ENCODE assay signal across 18 mouse cellular contexts in genomic region chr10:90607586-90607985, GRCm38 (mm10).
DNase-seq lines count a peak whose midpoint lies in the region; ATAC-seq and TF ChIP-seq lines count a peak whose summit lies in the region.
"Had no signal": no experiment of that assay in that cellular context is flagged by ENCODE, and none has a peak within 500 bp of the region (broad histone marks: within the 10 kb centered on the region; RNA-seq: fewer than 3 reads in every experiment).

No protein-coding gene starts in this region.

- H3K4me3 ChIP-seq in forebrain, embryonic 14.5 days (ENCODE audit: low read depth, low read length), result no peak overlapping the region
- no peak overlapping the region for H3K4me3 ChIP-seq in forebrain, embryonic 10.5 days
- no peak overlapping the region for H3K4me3 ChIP-seq in layer of hippocampus, adult 2 months
- no peak overlapping the region for H3K4me3 ChIP-seq in forebrain, postnatal 0 days (ENCODE audit: low read depth, low read length)
- H3K4me3 ChIP-seq: embryonic facial prominence, embryonic 13.5 days; gastrocnemius, adult 2 months; heart, embryonic 12.5 days had no signal

- no peak overlapping the region for H3K27ac ChIP-seq in forebrain, embryonic 14.5 days (ENCODE audit: low read depth, low read length)
- no peak overlapping the region for H3K27ac ChIP-seq in forebrain, embryonic 10.5 days
- peak overlapping the region; percentile 70 for H3K27ac ChIP-seq in layer of hippocampus, adult 2 months
- H3K27ac ChIP-seq in forebrain, postnatal 0 days (ENCODE audit: low read depth, low read length), result 0 out of 2 replicates have a peak overlapping the region, but pooled peaks have one; percentile 2
- H3K27ac ChIP-seq: embryonic facial prominence, embryonic 13.5 days; gastrocnemius, adult 2 months had no signal

- no peak overlapping the region for H3K4me2 ChIP-seq in forebrain, embryonic 14.5 days (ENCODE audit: low read length)
- H3K4me2 ChIP-seq in forebrain, postnatal 0 days (ENCODE audit: low read depth), result no peak overlapping the region
- H3K4me2 ChIP-seq: embryonic facial prominence, embryonic 13.5 days; heart, embryonic 12.5 days had no signal

- no peaks in the 10 kb centered on the region for H3K4me1 ChIP-seq in forebrain, embryonic 14.5 days (ENCODE audit: control insufficient read depth, insufficient read depth, low read length)
- no peaks in the 10 kb centered on the region for H3K4me1 ChIP-seq in forebrain, embryonic 10.5 days
- H3K4me1 ChIP-seq in forebrain, postnatal 0 days (ENCODE audit: insufficient read depth), result no peaks in the 10 kb centered on the region
- H3K4me1 ChIP-seq: embryonic facial prominence, embryonic 13.5 days; heart, embryonic 12.5 days had no signal

- no peak for TF ChIP-seq CTCF in layer of hippocampus, adult 2 months (conservative IDR thresholded peaks at IDR 0.05)
- TF ChIP-seq CTCF in forebrain, postnatal 0 days (IDR thresholded peaks at IDR 0.05; ENCODE audit: low read depth), result no peak

- no peaks in the 10 kb centered on the region for H3K27me3 ChIP-seq in forebrain, embryonic 14.5 days (replicated peaks; ENCODE audit: control insufficient read depth, insufficient read depth, low read length)
- H3K27me3 ChIP-seq in forebrain, embryonic 10.5 days (ENCODE audit: poor library complexity, severe bottlenecking), result no peaks in the 10 kb centered on the region
- no peaks in the 10 kb centered on the region for H3K27me3 ChIP-seq in forebrain, postnatal 0 days (ENCODE audit: insufficient read depth, low read length)
- H3K27me3 ChIP-seq: embryonic facial prominence, embryonic 13.5 days; heart, embryonic 12.5 days had no signal

- WGBS in forebrain, embryonic 14.5 days, result 45% methylated on average over 3 of the region's 3 CpGs
- 75% methylated on average over 3 of the region's 3 CpGs for WGBS in forebrain, embryonic 10.5 days
- 35% methylated on average over 3 of the region's 3 CpGs for WGBS in forebrain, postnatal 0 days

- ATAC-seq in forebrain, embryonic 14.5 days, result no peak; the same call in 1 of the 2 replicates
- ATAC-seq in forebrain, postnatal 0 days, result peak; percentile 85
- ATAC-seq: hindbrain, embryonic 16.5 days had no signal

- H3K9me3 ChIP-seq in forebrain, embryonic 14.5 days (replicated peaks; ENCODE audit: control insufficient read depth, low read length), result no peaks in the 10 kb centered on the region
- H3K9me3 ChIP-seq in forebrain, embryonic 10.5 days, result no peaks in the 10 kb centered on the region
- H3K9me3 ChIP-seq in forebrain, postnatal 0 days (ENCODE audit: low read length), result no peaks in the 10 kb centered on the region
- H3K9me3 ChIP-seq: embryonic facial prominence, embryonic 13.5 days; heart, embryonic 12.5 days had no signal

- no peaks in the 10 kb centered on the region for H3K36me3 ChIP-seq in forebrain, embryonic 14.5 days (ENCODE audit: control insufficient read depth, insufficient read depth, low read length)
- no peaks in the 10 kb centered on the region for H3K36me3 ChIP-seq in forebrain, embryonic 10.5 days (replicated peaks)
- no peaks in the 10 kb centered on the region for H3K36me3 ChIP-seq in forebrain, postnatal 0 days (ENCODE audit: insufficient read depth)
- H3K36me3 ChIP-seq: embryonic facial prominence, embryonic 13.5 days; heart, embryonic 12.5 days had no signal

- no peak overlapping the region for H3K9ac ChIP-seq in forebrain, embryonic 14.5 days (ENCODE audit: low read length)
- no peak overlapping the region for H3K9ac ChIP-seq in forebrain, postnatal 0 days
- H3K9ac ChIP-seq: embryonic facial prominence, embryonic 13.5 days; heart, embryonic 12.5 days had no signal

- peak; percentile 66 for DNase-seq in forebrain, embryonic 14.5 days (ENCODE audit: low spot score)
- no peak for DNase-seq in forebrain, embryonic 10.5 days (ENCODE audit: extremely low spot score, low spot score)
- no peak for DNase-seq in layer of hippocampus, adult 2 months (ENCODE audit: low spot score in 2 of 2)
- no peak for DNase-seq in layer of hippocampus, adult 9-11 months
- DNase-seq in right cerebral cortex, postnatal 10 days (ENCODE audit: low spot score in 2 of 2), result peak; percentile 65 to 74
- no peak for DNase-seq in right cerebral cortex, adult 2 months (ENCODE audit: low spot score in 2 of 2)
- DNase-seq in forebrain, postnatal 0 days, result peak; percentile 73
- no peak for DNase-seq in thymus, postnatal 25 days
- DNase-seq: adrenal gland, postnatal 10 days; cerebellum, adult 18-20 months; cerebellum, adult 9-11 months; cerebellum, postnatal 36 days; gastrocnemius, adult 2 months; gastrocnemius, postnatal 25 days; heart, postnatal 36 days had no signal

Comparison
In these comparisons a context has a peak if more than half of its experiments do, and no peak if none do; other contexts are left out.
1. DNase-seq: peak in forebrain, embryonic 14.5 days (single experiment), right cerebral cortex, postnatal 10 days (2 of 2) and forebrain, postnatal 0 days (single experiment); none in forebrain, embryonic 10.5 days (single experiment), layer of hippocampus, adult 2 months (0 of 2), layer of hippocampus, adult 9-11 months (single experiment), right cerebral cortex, adult 2 months (0 of 2) and thymus, postnatal 25 days (single experiment).
2. H3K27ac ChIP-seq: peak in layer of hippocampus, adult 2 months (single experiment) and forebrain, postnatal 0 days (single experiment); none in forebrain, embryonic 14.5 days (single experiment) and forebrain, embryonic 10.5 days (single experiment).